Mouse (Mus musculus): ENCODE results near the gene Abcd3. TPM values are rescaled to one million over a fixed set of nuclear protein-coding genes. Genes with fewer than 3 reads are reported as not detected.

The Abcd3 gene
- 10 to 100 TPM; 47.5 to 52.6 (median 50.6) TPM for total RNA-seq (2022)

- peak; percentile 71 to 72 for DNase-seq (ENCODE audit: low spot score in 2 of 2)
Observed at GRCm38 (mm10) chr3:121814877-121815548, at the start of gene Abcd3. Gene Abcd3 (minus strand): TSS chr3:121815302.

- no peak for DNase-seq (ENCODE audit: low spot score in 2 of 2)
Observed at GRCm38 (mm10) chr3:121859142-121859541, 44.0 kb upstream of the Abcd3 start.

GRCm38 (mm10) chr3:121856131-121856530 lies 41.0 kb upstream of the Abcd3 start:
- no peak for DNase-seq (ENCODE audit: low spot score in 2 of 2)

GRCm38 (mm10) chr3:121853781-121854520 lies 38.8 kb upstream of the Abcd3 start:
- DNase-seq (ENCODE audit: low spot score in 2 of 2), result peak; percentile 2 to 17

GRCm38 (mm10) chr3:121852074-121852826 lies 37.1 kb upstream of the Abcd3 start:
- no peak for DNase-seq (ENCODE audit: low spot score in 2 of 2)

GRCm38 (mm10) chr3:121851006-121851405 lies 35.9 kb upstream of the Abcd3 start:
- no peak for DNase-seq (ENCODE audit: low spot score in 2 of 2)

GRCm38 (mm10) chr3:121850381-121850780 lies 35.3 kb upstream of the Abcd3 start:
- DNase-seq (ENCODE audit: low spot score in 2 of 2), result no peak

GRCm38 (mm10) chr3:121847296-121847695 lies 32.2 kb upstream of the Abcd3 start:
- no peak for DNase-seq (ENCODE audit: low spot score in 2 of 2)

GRCm38 (mm10) chr3:121844658-121845057 lies 29.6 kb upstream of the Abcd3 start:
- no peak for DNase-seq (ENCODE audit: low spot score in 2 of 2)

GRCm38 (mm10) chr3:121844013-121844412 lies 28.9 kb upstream of the Abcd3 start:
- DNase-seq (ENCODE audit: low spot score in 2 of 2), result no peak

GRCm38 (mm10) chr3:121843254-121843653 lies 28.2 kb upstream of the Abcd3 start:
- DNase-seq (ENCODE audit: low spot score in 2 of 2), result no peak

- no peak for DNase-seq (ENCODE audit: low spot score in 2 of 2)
Observed at GRCm38 (mm10) chr3:121842306-121842860, 27.3 kb upstream of the Abcd3 start.

GRCm38 (mm10) chr3:121841412-121842014 lies 26.4 kb upstream of the Abcd3 start:
- no peak for DNase-seq (ENCODE audit: low spot score in 2 of 2)

- no peak for DNase-seq (ENCODE audit: low spot score in 2 of 2)
Observed at GRCm38 (mm10) chr3:121840351-121840750, 25.2 kb upstream of the Abcd3 start.

GRCm38 (mm10) chr3:121834732-121835131 lies 19.6 kb upstream of the Abcd3 start:
- no peak for DNase-seq (ENCODE audit: low spot score in 2 of 2)

- no peak for DNase-seq (ENCODE audit: low spot score in 2 of 2)
Observed at GRCm38 (mm10) chr3:121834250-121834649, 19.1 kb upstream of the Abcd3 start.

- DNase-seq (ENCODE audit: low spot score in 2 of 2), result no peak
Observed at GRCm38 (mm10) chr3:121825092-121825491, 10.0 kb upstream of the Abcd3 start.

- no peak for DNase-seq (ENCODE audit: low spot score in 2 of 2)
Observed at GRCm38 (mm10) chr3:121824319-121824718, 9.2 kb upstream of the Abcd3 start.

GRCm38 (mm10) chr3:121822643-121823042 lies 7.5 kb upstream of the Abcd3 start:
- DNase-seq (ENCODE audit: low spot score in 2 of 2), result no peak

GRCm38 (mm10) chr3:121821559-121822143 lies 6.5 kb upstream of the Abcd3 start:
- no peak for DNase-seq (ENCODE audit: low spot score in 2 of 2)

GRCm38 (mm10) chr3:121819693-121820200 lies 4.6 kb upstream of the Abcd3 start:
- DNase-seq (ENCODE audit: low spot score in 2 of 2), result no peak

Measured in left cerebral cortex, adult 8-10 months (tissue).